In the genomic region with DNA sequence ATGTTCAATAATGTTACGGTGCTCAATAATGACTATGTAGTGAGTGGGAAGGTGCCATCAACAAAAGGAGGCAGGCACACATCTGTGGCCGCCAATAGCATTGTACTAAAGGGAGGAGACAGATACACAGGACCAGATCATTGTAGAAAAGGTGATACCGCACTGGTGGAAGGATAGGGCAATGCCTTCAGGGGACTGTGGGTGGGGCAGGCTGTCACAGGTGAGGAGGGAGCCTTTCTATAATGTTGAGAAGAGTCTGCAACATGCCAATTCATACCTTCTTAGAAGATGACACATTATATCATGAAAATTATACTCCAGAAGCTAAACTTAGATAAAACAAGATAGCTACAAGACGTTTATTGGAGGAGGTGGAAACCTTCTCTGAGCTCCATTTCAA, we compare ENCODE assay signal across 16 mouse cellular contexts.
"Had no signal": no experiment of that assay in that cellular context is flagged by ENCODE, and none has a peak within 500 bp of the region (broad histone marks: within the 10 kb centered on the region; RNA-seq: fewer than 3 reads in every experiment).

No protein-coding gene starts in this region.

- H3K4me2 ChIP-seq: neural tube, embryonic 13.5 days; neural tube, embryonic 15.5 days; stomach, embryonic 15.5 days had no signal

- H3K9ac ChIP-seq: neural tube, embryonic 13.5 days; neural tube, embryonic 15.5 days; stomach, embryonic 15.5 days had no signal

- H3K4me1 ChIP-seq: stomach, embryonic 15.5 days had no signal

- H3K27me3 ChIP-seq: neural tube, embryonic 13.5 days; neural tube, embryonic 15.5 days; stomach, embryonic 15.5 days had no signal

- H3K4me3 ChIP-seq: neural tube, embryonic 13.5 days; neural tube, embryonic 15.5 days; stomach, embryonic 15.5 days had no signal

- DNase-seq: retina, postnatal 1 day; right cerebral cortex, adult 18-20 months; right cerebral cortex, postnatal 14 days; right cerebral cortex, postnatal 25 days; right cerebral cortex, postnatal 4 days; spleen, adult 18-20 months; thymus, adult 18-20 months; thymus, adult 2 months; thymus, postnatal 14 days; thymus, postnatal 25 days; thymus, postnatal 36 days; thymus, postnatal 4 days had no signal

- H3K27ac ChIP-seq: neural tube, embryonic 13.5 days; neural tube, embryonic 15.5 days; stomach, embryonic 15.5 days; stomach, postnatal 0 days had no signal

- H3K9me3 ChIP-seq: neural tube, embryonic 13.5 days; neural tube, embryonic 15.5 days; stomach, embryonic 15.5 days had no signal
